Mouse (Mus musculus) heart, embryonic 16.5 days (tissue): ENCODE measurements at regions not wholly inside any gene's neighbourhood (a gene's known extent, or its start where the extent isn't known, plus 50 kb on each side); places are given as distances from the start of the nearest gene placed in this dataset.

ENCODE experiments used
- ATAC-seq: fragments of 200-750 bp; cut with Nextera tagmentation; replicated peaks from 2 replicates; pipeline ENCODE4 v1.8.0; 2017; ENCODE audit warnings: moderate number of reproducible peaks; ENCODE audit not compliant: insufficient read depth, low FRiP score; ENCODE audit errors: extremely low read depth
- H3K27ac ChIP-seq: fragments of 300-500 bp; sonication (generic); 2 replicates; pipeline ENCODE4 v1.5.1; 2014; ENCODE audit warnings: mild to moderate bottlenecking, low read length, control low read depth, moderate library complexity
- H3K27me3 ChIP-seq: fragments of 300-500 bp; sonication (generic); 2 replicates; pipeline ENCODE4 v1.6.1; 2014; ENCODE audit warnings: low read length, mixed read lengths; ENCODE audit not compliant: control insufficient read depth, insufficient read depth
- H3K36me3 ChIP-seq: fragments of 300-500 bp; sonication (generic); 2 replicates; pipeline ENCODE4 v1.6.1; 2014; ENCODE audit not compliant: control insufficient read depth, insufficient read depth
- H3K4me1 ChIP-seq: fragments of 300-500 bp; sonication (generic); 2 replicates; pipeline ENCODE4 v1.6.1; 2014; ENCODE audit warnings: low read length, mixed read lengths; ENCODE audit not compliant: control insufficient read depth, insufficient read depth
- H3K4me2 ChIP-seq: fragments of 300-500 bp; sonication (generic); 2 replicates; pipeline ENCODE4 v1.6.1; 2014; ENCODE audit warnings: low read depth, mild to moderate bottlenecking, control low read depth, low read length
- H3K4me3 ChIP-seq: fragments of 300-500 bp; sonication (generic); 2 replicates; pipeline ENCODE4 v1.5.1; 2014; ENCODE audit warnings: mild to moderate bottlenecking, control low read depth, low read length
- H3K9ac ChIP-seq: fragments of 300-500 bp; sonication (generic); 2 replicates; pipeline ENCODE4 v1.6.1; 2014; ENCODE audit warnings: low read length, control low read depth
- H3K9me3 ChIP-seq: fragments of 300-500 bp; sonication (generic); replicated peaks from 2 replicates; pipeline ENCODE4 v1.6.1; 2016; ENCODE audit warnings: low read length; ENCODE audit not compliant: control insufficient read depth
- WGBS: fragments of 180-500 bp; shearing (Covaris S2); extraction: QIAGEN DNeasy Blood & Tissue Kit; methylation state at CpG from one replicate; pipeline ENCODE4 v1.1.7; 2014; 5-methylcytosine and 5-hydroxymethylcytosine counted together

DNA sequence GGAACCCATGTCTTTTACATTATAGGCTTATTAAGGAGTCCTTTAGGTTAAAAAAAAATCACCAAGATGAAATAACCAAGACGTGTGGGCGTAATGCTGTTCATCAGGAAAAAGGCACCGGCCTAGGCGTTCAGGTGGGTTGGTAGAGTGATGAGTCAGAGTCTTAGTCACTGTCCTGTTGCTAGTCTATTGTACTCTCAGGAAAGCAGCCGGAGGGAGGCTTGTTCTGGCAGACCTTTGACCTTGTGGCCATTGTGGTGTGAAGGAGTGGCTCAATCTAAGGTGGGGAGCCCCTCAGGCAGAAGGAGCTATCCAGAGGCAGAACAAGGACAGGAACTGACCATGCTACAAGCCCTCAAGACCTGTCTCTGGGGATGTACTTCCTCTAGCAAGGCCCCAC is 686.8 kb downstream of the Egfem1 start:
- no peak for ATAC-seq
- no peak overlapping the region for H3K9ac ChIP-seq
- no peak overlapping the region for H3K27ac ChIP-seq
- no peaks in the 10 kb centered on the region for H3K9me3 ChIP-seq
- no peaks in the 10 kb centered on the region for H3K27me3 ChIP-seq
- H3K4me1 ChIP-seq, result no peaks in the 10 kb centered on the region
- 70% methylated on average over 5 of the region's 5 CpGs for WGBS
- no peak overlapping the region for H3K4me3 ChIP-seq
- H3K4me2 ChIP-seq, result no peak overlapping the region
- H3K36me3 ChIP-seq, result no peaks in the 10 kb centered on the region

GRCm38 (mm10) chr3:29764021-29764420 is 682.2 kb downstream of the Egfem1 start:
- Histone ChIP-seq H3K9me3 (no peaks in the 10 kb centered on the region), H3K4me1 (no peaks in the 10 kb centered on the region), H3K27me3 (no peaks in the 10 kb centered on the region), H3K9ac (no peak overlapping the region), H3K4me3 (no peak overlapping the region), H3K36me3 (no peaks in the 10 kb centered on the region), H3K4me2 (no peak overlapping the region), H3K27ac (no peak overlapping the region)
- ATAC-seq, result no peak
- 76% methylated on average over 3 of the region's 3 CpGs for WGBS

DNA sequence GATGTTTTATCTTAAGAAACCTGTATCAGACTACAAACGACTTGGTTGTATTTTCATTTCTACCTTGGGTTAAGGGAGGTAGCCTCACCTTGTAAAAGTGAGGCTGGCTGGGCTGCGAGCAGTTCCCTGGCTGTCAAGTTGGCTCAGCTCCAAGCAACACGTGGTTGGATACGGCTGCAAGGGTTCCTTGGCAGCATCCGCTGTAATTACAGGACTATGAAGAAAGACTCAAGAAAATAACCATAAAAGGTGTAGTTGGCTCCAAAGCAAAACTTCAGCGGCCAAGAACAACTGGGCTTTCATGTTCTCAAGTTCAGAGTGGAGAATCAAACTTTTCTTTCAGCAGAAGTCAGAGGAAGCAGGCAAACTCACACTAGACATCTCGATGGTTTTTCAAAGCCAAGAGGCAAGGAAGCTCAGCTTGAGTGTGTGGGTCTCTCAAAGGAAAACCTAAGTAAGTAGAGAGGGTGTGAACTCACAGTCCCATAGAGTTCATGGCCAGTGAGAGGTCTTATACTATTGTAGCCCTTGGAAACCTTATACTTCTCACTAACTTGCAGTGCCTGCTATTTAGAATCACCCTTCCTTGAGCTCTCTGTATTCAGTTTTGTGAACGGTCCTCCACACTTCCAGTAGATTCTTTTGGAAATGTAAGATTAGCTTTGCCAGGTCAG is 676.1 kb downstream of the Egfem1 start:
- ATAC-seq, result no peak; the same call in 1 of the 2 replicates
- H3K36me3 ChIP-seq, result no peaks in the 10 kb centered on the region
- no peak overlapping the region for H3K4me3 ChIP-seq
- no peak overlapping the region for H3K9ac ChIP-seq
- H3K27ac ChIP-seq, result 0 out of 2 replicates have a peak overlapping the region, but pooled peaks have one; percentile 18
- WGBS, result 44% methylated on average over 8 of the region's 8 CpGs
- no peaks in the 10 kb centered on the region for H3K27me3 ChIP-seq
- H3K4me1 ChIP-seq, result no peaks in the 10 kb centered on the region
- no peak overlapping the region for H3K4me2 ChIP-seq
- H3K9me3 ChIP-seq, result no peaks in the 10 kb centered on the region
